ENCODE assay signal across 8 mouse cellular contexts in the genomic region with DNA sequence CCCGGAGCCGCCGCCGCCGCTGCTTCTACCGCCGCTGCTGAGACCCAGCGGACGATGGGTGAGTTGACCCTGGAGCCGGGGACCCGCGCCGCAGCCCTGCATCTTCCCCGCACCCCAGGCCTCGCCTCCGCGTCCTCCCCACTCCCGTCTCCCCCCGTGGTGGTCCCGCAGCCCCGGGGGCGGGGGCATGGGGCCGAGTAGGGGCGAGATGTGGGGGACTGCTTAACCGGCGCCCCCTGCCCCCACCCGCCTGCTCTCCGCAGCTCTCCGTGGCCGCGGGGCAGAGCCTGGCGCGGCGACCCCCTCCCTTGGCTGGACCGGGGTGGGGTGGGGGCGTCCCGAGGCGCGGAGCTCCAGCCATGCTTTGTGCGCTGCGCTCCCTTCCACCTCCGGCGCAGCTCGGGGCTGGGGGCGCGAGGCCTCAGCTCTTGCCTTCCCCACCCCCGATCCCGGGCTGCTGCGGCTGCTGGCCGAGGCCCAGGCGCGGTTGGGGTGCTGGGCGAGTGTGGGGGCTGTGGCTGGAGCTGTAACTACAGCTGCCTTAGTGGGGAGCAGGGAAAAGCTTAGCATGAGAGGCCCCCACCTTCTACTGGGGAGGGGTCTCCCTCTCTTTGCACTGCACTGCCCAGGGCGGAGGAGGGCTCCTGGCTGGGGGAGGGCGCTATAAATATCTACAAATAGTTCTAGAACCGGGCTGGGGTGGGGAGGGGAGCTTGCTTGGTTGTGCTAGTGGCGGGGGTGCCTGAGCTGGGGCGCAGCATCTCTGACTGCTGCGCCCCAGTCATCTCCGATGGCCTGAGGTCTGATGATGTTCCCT. TPM values are rescaled to one million over a fixed set of nuclear protein-coding genes. Genes with fewer than 3 reads are reported as not detected.
DNase-seq lines count a peak whose midpoint lies in the region; ATAC-seq and TF ChIP-seq lines count a peak whose summit lies in the region.

No protein-coding gene starts in this region.

- ATAC-seq in cerebellum, adult (ENCODE audit: insufficient number of reproducible peaks, low FRiP score, low TSS enrichment), result no peak
- peak; percentile 66 for ATAC-seq in frontal cortex, adult (ENCODE audit: low TSS enrichment)

- H3K4me1 ChIP-seq in spleen, adult 2 months (ENCODE audit: control insufficient read depth, insufficient read depth, insufficient read length), result peaks cover 4% of the 10 kb centered on the region
- H3K4me1 ChIP-seq in olfactory bulb, adult 2 months (ENCODE audit: control insufficient read depth, insufficient read depth, low read length), result peaks cover 17% of the 10 kb centered on the region

- TF ChIP-seq CTCF in spleen, adult 2 months (IDR thresholded peaks at IDR 0.05; ENCODE audit: extremely low read depth, insufficient read depth, insufficient read length, insufficient replicate concordance), result no peak
- no peak for TF ChIP-seq CTCF in olfactory bulb, adult 2 months (IDR thresholded peaks at IDR 0.05; ENCODE audit: insufficient read depth, low read depth, low read length)

- TF ChIP-seq POLR2A in spleen, adult 2 months (IDR thresholded peaks at IDR 0.05; ENCODE audit: low read depth, low read length), result no peak
- 0 out of 2 replicates have a peak, but pooled peaks have one; percentile 37 for TF ChIP-seq POLR2A in olfactory bulb, adult 2 months (IDR thresholded peaks at IDR 0.05; ENCODE audit: insufficient read depth, low read depth, low read length)

- peaks cover 21% of the 10 kb centered on the region for H3K27me3 ChIP-seq in spleen, adult 2 months (ENCODE audit: control insufficient read depth, insufficient read depth, low read length)

- WGBS in spleen, adult 2 months, result 9% methylated on average over 41 of the region's 60 CpGs
- WGBS in olfactory bulb, adult 2 months, result 2% methylated on average over 59 of the region's 60 CpGs

- DNase-seq in cerebellum, adult 11 months, result peak; percentile 58
- DNase-seq in spleen, adult 2 months (ENCODE audit: low read depth in 1 of 2, low spot score in 2 of 2), result no peak
- no peak for DNase-seq in spleen, postnatal 10 days (ENCODE audit: low spot score in 2 of 2)
- DNase-seq in left cerebral cortex, postnatal 4 days, result peak; percentile 70
- no peak for DNase-seq in urinary bladder, postnatal 14 days (ENCODE audit: low spot score)

- H3K27ac ChIP-seq in spleen, adult 2 months (ENCODE audit: insufficient read depth, low read length), result no peak overlapping the region
- peak overlapping the region; percentile 65 for H3K27ac ChIP-seq in olfactory bulb, adult 2 months (ENCODE audit: insufficient read depth, low read depth, low read length)

- H3K36me3 ChIP-seq in spleen, adult 2 months (ENCODE audit: control insufficient read depth, insufficient read depth, low read length), result no peaks in the 10 kb centered on the region

- intact Hi-C loops in left cerebral cortex, postnatal 4 days (cut with DNase I), result no loop called here

- H3K4me3 ChIP-seq in spleen, adult 2 months (ENCODE audit: extremely low read depth, insufficient read depth, insufficient read length), result peak overlapping the region; percentile 20; the same call in 1 of the 2 replicates
- H3K4me3 ChIP-seq in olfactory bulb, adult 2 months (ENCODE audit: insufficient read depth, low read depth, low read length), result peak overlapping the region; percentile 69

RNA-seq across cellular contexts. Expression of a gene that starts 0.5 kb away (rescaled TPM):
- polyA plus RNA-seq in spleen, adult 2 months (2012; rRNA removed), result 2.9 and 3.4 TPM in 2 replicates
- total RNA-seq in left cerebral cortex, postnatal 4 days (2021), result 10 to 100 TPM; 80.4 to 83.1 TPM
- 65.1 TPM in 1 of 2 replicates, not detected in the other for polyA plus RNA-seq in olfactory bulb, adult 2 months (2012; ENCODE audit: insufficient read depth, insufficient read length, low replicate concordance, missing spikeins)

RNA-seq across cellular contexts. Expression of a gene that starts 41.1 kb away (rescaled TPM):
- 16.1 and 21.4 TPM in 2 replicates for polyA plus RNA-seq in spleen, adult 2 months (2012; rRNA removed)
- total RNA-seq in left cerebral cortex, postnatal 4 days (2021), result 10 to 100 TPM; 27.7 to 36.2 TPM
- polyA plus RNA-seq in olfactory bulb, adult 2 months (2012; ENCODE audit: insufficient read depth, insufficient read length, low replicate concordance, missing spikeins), result not detected in 2 replicates

RNA-seq across cellular contexts. Expression of a gene that starts 59.8 kb away (rescaled TPM):
- polyA plus RNA-seq in spleen, adult 2 months (2012; rRNA removed), result 11.7 and 13.1 TPM in 2 replicates
- total RNA-seq in left cerebral cortex, postnatal 4 days (2021), result 10 to 100 TPM; 29.3 to 30.6 TPM
- polyA plus RNA-seq in olfactory bulb, adult 2 months (2012; ENCODE audit: insufficient read depth, insufficient read length, low replicate concordance, missing spikeins), result not detected in 2 replicates

Comparison
In these comparisons a context has a peak if more than half of its experiments do, and no peak if none do; other contexts are left out.
1. DNase-seq: peak in cerebellum, adult 11 months (single experiment) and left cerebral cortex, postnatal 4 days (single experiment); none in spleen, adult 2 months (0 of 2), spleen, postnatal 10 days (0 of 2) and urinary bladder, postnatal 14 days (single experiment).